Mouse (Mus musculus) lung, embryonic 16.5 days (tissue): ENCODE data around the gene Smad3. TPM values are rescaled to one million over a fixed set of nuclear protein-coding genes. Genes with fewer than 3 reads are reported as not detected.

Source experiments
- ATAC-seq: fragments of 200-750 bp; cut with Nextera tagmentation; 2 replicates; pipeline ENCODE4 v1.8.0; 2017; ENCODE audit warnings: low read depth, mild to moderate bottlenecking, moderate library complexity
- H3K27ac ChIP-seq: fragments of 300-500 bp; sonication (generic); 2 replicates; pipeline ENCODE4 v1.5.1; 2014; ENCODE audit warnings: mild to moderate bottlenecking, control low read depth, low read length
- H3K27me3 ChIP-seq: fragments of 300-500 bp; sonication (generic); 2 replicates; pipeline ENCODE4 v1.6.1; 2014; ENCODE audit warnings: low read depth, low read length, mixed read lengths; ENCODE audit not compliant: control insufficient read depth, insufficient read depth
- H3K36me3 ChIP-seq: fragments of 300-500 bp; sonication (generic); 2 replicates; pipeline ENCODE4 v1.6.1; 2014; ENCODE audit warnings: low read length; ENCODE audit not compliant: control insufficient read depth, insufficient read depth
- H3K4me1 ChIP-seq: fragments of 300-500 bp; sonication (generic); replicated peaks from 2 replicates; pipeline ENCODE4 v1.6.1; 2014; ENCODE audit warnings: low read length, mixed read lengths; ENCODE audit not compliant: control insufficient read depth, insufficient read depth
- H3K4me2 ChIP-seq: fragments of 300-500 bp; sonication (generic); 2 replicates; pipeline ENCODE4 v1.6.1; 2014; ENCODE audit warnings: low read depth, low read length, control low read depth
- H3K4me3 ChIP-seq: fragments of 300-500 bp; sonication (generic); 2 replicates; pipeline ENCODE4 v1.5.1; 2014; ENCODE audit warnings: mild to moderate bottlenecking, low read length, control low read depth
- H3K9ac ChIP-seq: fragments of 300-500 bp; sonication (generic); 2 replicates; pipeline ENCODE4 v1.6.1; 2014; ENCODE audit warnings: low read length, control low read depth
- H3K9me3 ChIP-seq: fragments of 300-500 bp; sonication (generic); 2 replicates; pipeline ENCODE4 v1.6.1; 2016; ENCODE audit warnings: low read length; ENCODE audit not compliant: control insufficient read depth
- whole genome bisulfite sequencing: fragments of 180-500 bp; shearing (Covaris S2); extraction: QIAGEN DNeasy Blood & Tissue Kit; methylation state at CpG from one replicate; pipeline ENCODE4 v1.1.7; 2014; 5-methylcytosine and 5-hydroxymethylcytosine counted together
- polyA plus RNA-seq: library from polyadenylated mRNA; unstranded; fragments of >200 nt; fragmentation: Nextera tagmentation; extraction: Ambion mirVana; gene quantifications from 2 replicates; pipeline ENCODE4 v1.2.1, GENCODE M21; 2015

Smad3 gene
- polyA plus RNA-seq, 1 experiment from 2014 or later: 18.0 TPM

GRCm38 (mm10) chr9:63779950-63780887, 22.4 kb upstream of the Smad3 start:
- peak overlapping the region; percentile 44 for H3K27ac ChIP-seq
- ATAC-seq: peak; percentile 82
- H3K36me3 ChIP-seq: no peaks in the 10 kb centered on the region
- WGBS: 17% methylated on average over 17 of the region's 17 CpGs
- H3K4me1 ChIP-seq: peaks cover 19% of the 10 kb centered on the region
- no peaks in the 10 kb centered on the region for H3K9me3 ChIP-seq
- 0 out of 2 replicates have a peak overlapping the region, but pooled peaks have one; percentile 18 for H3K9ac ChIP-seq
- H3K4me3 ChIP-seq: no peak overlapping the region
- H3K27me3 ChIP-seq: no peaks in the 10 kb centered on the region
- no peak overlapping the region for H3K4me2 ChIP-seq

- Histone ChIP-seq H3K36me3 (no peaks in the 10 kb centered on the region), H3K4me2 (no peak overlapping the region)
These were observed 18.9 kb upstream of the Smad3 start for GRCm38 (mm10) chr9:63776735-63777134.

GRCm38 (mm10) chr9:63774854-63775483, 17.2 kb upstream of the Smad3 start:
- no peaks in the 10 kb centered on the region for H3K36me3 ChIP-seq
- H3K4me1 ChIP-seq: peaks cover 21% of the 10 kb centered on the region
- H3K9ac ChIP-seq: no peak overlapping the region
- no peak overlapping the region for H3K4me3 ChIP-seq
- ATAC-seq: no peak
- H3K27ac ChIP-seq: no peak overlapping the region
- H3K27me3 ChIP-seq: no peaks in the 10 kb centered on the region
- H3K4me2 ChIP-seq: no peak overlapping the region
- no peaks in the 10 kb centered on the region for H3K9me3 ChIP-seq
- 28% methylated on average over 6 of the region's 6 CpGs for WGBS

More at GRCm38 (mm10) chr9:63776735-63777134, 18.9 kb upstream of the Smad3 start:
- no peak overlapping the region for H3K9ac ChIP-seq
- ATAC-seq: no peak
- no peaks in the 10 kb centered on the region for H3K9me3 ChIP-seq
- H3K4me3 ChIP-seq: no peak overlapping the region
- peaks cover 23% of the 10 kb centered on the region for H3K4me1 ChIP-seq
- H3K27me3 ChIP-seq: no peaks in the 10 kb centered on the region
- no peak overlapping the region for H3K27ac ChIP-seq
- WGBS: 63% methylated on average over 3 of the region's 3 CpGs

GRCm38 (mm10) chr9:63772452-63772851, 14.7 kb upstream of the Smad3 start:
- H3K27ac ChIP-seq: 0 out of 2 replicates have a peak overlapping the region, but pooled peaks have one; percentile 3

GRCm38 (mm10) chr9:63771676-63772075, 13.9 kb upstream of the Smad3 start:
- Histone ChIP-seq H3K36me3 (no peaks in the 10 kb centered on the region), H3K4me1 (peaks cover 18% of the 10 kb centered on the region), H3K27ac (peak overlapping the region; percentile 33; the same call in 1 of the 2 replicates), H3K9me3 (no peaks in the 10 kb centered on the region), H3K4me2 (no peak overlapping the region), H3K9ac (no peak overlapping the region), H3K4me3 (no peak overlapping the region), H3K27me3 (no peaks in the 10 kb centered on the region)
- 19% methylated on average over 5 of the region's 5 CpGs for WGBS
- ATAC-seq: peak; percentile 75

More at GRCm38 (mm10) chr9:63772452-63772851, 14.7 kb upstream of the Smad3 start:
- Histone ChIP-seq H3K9me3 (no peaks in the 10 kb centered on the region), H3K27me3 (no peaks in the 10 kb centered on the region), H3K4me2 (no peak overlapping the region), H3K9ac (no peak overlapping the region), H3K36me3 (no peaks in the 10 kb centered on the region), H3K4me3 (no peak overlapping the region), H3K4me1 (peaks cover 18% of the 10 kb centered on the region)
- WGBS: 23% methylated on average over 10 of the region's 10 CpGs
- no peak for ATAC-seq

GRCm38 (mm10) chr9:63761367-63762094, 3.7 kb upstream of the Smad3 start:
- Histone ChIP-seq H3K36me3 (no peaks in the 10 kb centered on the region), H3K9me3 (peaks cover 4% of the 10 kb centered on the region), H3K4me3 (no peak overlapping the region), H3K27me3 (no peaks in the 10 kb centered on the region), H3K27ac (no peak overlapping the region), H3K9ac (no peak overlapping the region), H3K4me2 (no peak overlapping the region), H3K4me1 (peaks cover 10% of the 10 kb centered on the region)
- WGBS: 92% methylated on average over 8 of the region's 8 CpGs
- ATAC-seq: no peak

- Histone ChIP-seq H3K27ac (no peak overlapping the region), H3K4me3 (no peak overlapping the region)
These were observed 3.0 kb upstream of the Smad3 start for GRCm38 (mm10) chr9:63760783-63761182.

GRCm38 (mm10) chr9:63759973-63760722, 2.4 kb upstream of the Smad3 start:
- H3K4me1 ChIP-seq: peaks cover 22% of the 10 kb centered on the region
- peaks cover 4% of the 10 kb centered on the region for H3K9me3 ChIP-seq
- no peak for ATAC-seq
- H3K4me3 ChIP-seq: no peak overlapping the region
- WGBS: 74% methylated on average over 7 of the region's 7 CpGs
- no peaks in the 10 kb centered on the region for H3K36me3 ChIP-seq
- H3K27me3 ChIP-seq: no peaks in the 10 kb centered on the region
- no peak overlapping the region for H3K27ac ChIP-seq
- H3K9ac ChIP-seq: no peak overlapping the region
- no peak overlapping the region for H3K4me2 ChIP-seq

More at GRCm38 (mm10) chr9:63760783-63761182, 3.0 kb upstream of the Smad3 start:
- Histone ChIP-seq H3K4me1 (peaks cover 16% of the 10 kb centered on the region), H3K9me3 (peaks cover 4% of the 10 kb centered on the region), H3K36me3 (no peaks in the 10 kb centered on the region), H3K27me3 (no peaks in the 10 kb centered on the region), H3K9ac (no peak overlapping the region), H3K4me2 (no peak overlapping the region)
- WGBS: 90% methylated on average over 7 of the region's 7 CpGs
- no peak for ATAC-seq
